Mouse (Mus musculus) kidney, adult 2 months (tissue): ENCODE measurements at regions not wholly inside any gene's neighbourhood (a gene's known extent, or its start where the extent isn't known, plus 50 kb on each side); places are given as distances from the start of the nearest gene placed in this dataset.

Source experiments
- DNase-seq: peaks from one replicate; pipeline ENCODE4 v3.0.0; 2021
- H3K27ac ChIP-seq: fragments of 200-500 bp; 2 replicates; pipeline ENCODE4 v1.5.1; 2012; ENCODE audit warnings: low read depth, low read length, control low read depth, inconsistent platforms; ENCODE audit not compliant: insufficient read depth
- H3K27me3 ChIP-seq: fragments of 200-500 bp; replicated peaks from 2 replicates; pipeline ENCODE4 v1.6.1; 2012; ENCODE audit warnings: mild to moderate bottlenecking, moderate library complexity, low read length, inconsistent platforms; ENCODE audit not compliant: control insufficient read depth, insufficient read depth
- H3K36me3 ChIP-seq: fragments of 200-500 bp; 2 replicates; pipeline ENCODE4 v1.6.1; 2012; ENCODE audit warnings: mild to moderate bottlenecking, moderate library complexity, low read length, inconsistent platforms; ENCODE audit not compliant: control insufficient read depth, insufficient read depth
- H3K4me1 ChIP-seq: fragments of 200-500 bp; 2 replicates; pipeline ENCODE4 v1.6.1; 2011; ENCODE audit warnings: low read length; ENCODE audit not compliant: control insufficient read depth, insufficient read depth
- H3K4me3 ChIP-seq: fragments of 200-500 bp; 2 replicates; pipeline ENCODE4 v1.5.1; 2011; ENCODE audit warnings: mild to moderate bottlenecking, low read depth, low read length, control low read depth; ENCODE audit not compliant: insufficient read depth
- CTCF ChIP-seq: fragments of 200-500 bp; conservative IDR thresholded peaks from 2 replicates; pipeline ENCODE4 v1.5.1; 2011; ENCODE audit warnings: low read depth, mild to moderate bottlenecking, control low read depth, low read length, moderate library complexity, mixed read lengths; ENCODE audit not compliant: insufficient read depth, insufficient read length
- POLR2A ChIP-seq: fragments of 200-500 bp; IDR thresholded peaks from one replicate; pipeline ENCODE4 v1.6.1; 2011; ENCODE audit warnings: low read depth, low read length, control low read depth
- WGBS: fragments of 180-500 bp; shearing (Covaris S2); methylation state at CpG from one replicate; pipeline ENCODE4 v1.1.7; 2018; 5-methylcytosine and 5-hydroxymethylcytosine counted together

GRCm38 (mm10) chr10:103673081-103673480 is 305.5 kb downstream of the Slc6a15 start:
- no peak for TF ChIP-seq POLR2A
- no peak for TF ChIP-seq CTCF
- Histone ChIP-seq H3K4me3 (no peak overlapping the region), H3K27me3 (no peaks in the 10 kb centered on the region), H3K36me3 (no peaks in the 10 kb centered on the region), H3K27ac (no peak overlapping the region), H3K4me1 (no peaks in the 10 kb centered on the region)
- no peak for DNase-seq
- 81% methylated on average over 3 of the region's 3 CpGs for WGBS

GRCm38 (mm10) chr10:103673765-103674164 is 306.2 kb downstream of the Slc6a15 start:
- no peak overlapping the region for H3K27ac ChIP-seq
- TF ChIP-seq CTCF: no peak
- no peak for TF ChIP-seq POLR2A
- no peak overlapping the region for H3K4me3 ChIP-seq
- 83% methylated on average over 3 of the region's 3 CpGs for WGBS
- no peaks in the 10 kb centered on the region for H3K4me1 ChIP-seq
- DNase-seq: no peak
- H3K27me3 ChIP-seq: no peaks in the 10 kb centered on the region
- H3K36me3 ChIP-seq: no peaks in the 10 kb centered on the region

- WGBS: 38% methylated on average over 2 of the region's 2 CpGs
- DNase-seq: no peak
- Histone ChIP-seq H3K4me3 (no peak overlapping the region), H3K36me3 (no peaks in the 10 kb centered on the region), H3K4me1 (no peaks in the 10 kb centered on the region), H3K27me3 (no peaks in the 10 kb centered on the region), H3K27ac (no peak overlapping the region)
- TF ChIP-seq POLR2A: no peak
- TF ChIP-seq CTCF: no peak
These were observed 325.1 kb downstream of the Slc6a15 start for GRCm38 (mm10) chr10:103692682-103693081.

GRCm38 (mm10) chr10:103715080-103715725 is 347.6 kb downstream of the Slc6a15 start:
- H3K4me1 ChIP-seq: no peaks in the 10 kb centered on the region
- H3K36me3 ChIP-seq: no peaks in the 10 kb centered on the region
- H3K27me3 ChIP-seq: no peaks in the 10 kb centered on the region
- H3K4me3 ChIP-seq: no peak overlapping the region
- no peak overlapping the region for H3K27ac ChIP-seq
- TF ChIP-seq CTCF (no peak), POLR2A (no peak)
- WGBS: 67% methylated on average over 3 of the region's 3 CpGs
- no peak for DNase-seq

GRCm38 (mm10) chr10:103718998-103719662 is 351.5 kb downstream of the Slc6a15 start:
- Histone ChIP-seq H3K4me1 (no peaks in the 10 kb centered on the region), H3K27ac (no peak overlapping the region), H3K36me3 (no peaks in the 10 kb centered on the region), H3K4me3 (no peak overlapping the region), H3K27me3 (no peaks in the 10 kb centered on the region)
- no peak for DNase-seq
- TF ChIP-seq POLR2A (no peak), CTCF (no peak)
- WGBS: 57% methylated on average over 8 of the region's 8 CpGs

- H3K27me3 ChIP-seq: no peaks in the 10 kb centered on the region
- H3K27ac ChIP-seq: no peak overlapping the region
- H3K4me1 ChIP-seq: no peaks in the 10 kb centered on the region
- no peak for DNase-seq
- no peak for TF ChIP-seq POLR2A
- TF ChIP-seq CTCF: no peak
- H3K36me3 ChIP-seq: no peaks in the 10 kb centered on the region
- no peak overlapping the region for H3K4me3 ChIP-seq
These were observed 359.1 kb downstream of the Slc6a15 start for GRCm38 (mm10) chr10:103726680-103727079.

GRCm38 (mm10) chr10:103731522-103731921 is 363.9 kb downstream of the Slc6a15 start:
- TF ChIP-seq POLR2A: no peak
- no peak for TF ChIP-seq CTCF
- 4% methylated on average over 1 of the region's 1 CpGs for WGBS
- no peak overlapping the region for H3K4me3 ChIP-seq
- H3K36me3 ChIP-seq: no peaks in the 10 kb centered on the region
- H3K4me1 ChIP-seq: no peaks in the 10 kb centered on the region
- H3K27ac ChIP-seq: no peak overlapping the region
- H3K27me3 ChIP-seq: no peaks in the 10 kb centered on the region
- DNase-seq: no peak

- H3K27ac ChIP-seq: no peak overlapping the region
- DNase-seq: no peak
These were observed 364.4 kb downstream of the Slc6a15 start for GRCm38 (mm10) chr10:103731981-103732380.

More at GRCm38 (mm10) chr10:103731981-103732380, 364.4 kb downstream of the Slc6a15 start:
- 15% methylated on average over 5 of the region's 5 CpGs for WGBS
- TF ChIP-seq CTCF: no peak
- no peak for TF ChIP-seq POLR2A
- Histone ChIP-seq H3K4me3 (no peak overlapping the region), H3K4me1 (no peaks in the 10 kb centered on the region), H3K36me3 (no peaks in the 10 kb centered on the region), H3K27me3 (no peaks in the 10 kb centered on the region)
